ENCODE assay signal across 17 mouse cellular contexts in genomic region chr16:40827191-40827590, GRCm38 (mm10).
A peak's percentile ranks its signal among the peaks of the same experiment; 100 is the strongest.
DNase-seq lines count a peak whose midpoint lies in the region; ATAC-seq and TF ChIP-seq lines count a peak whose summit lies in the region.
"Had no signal": no experiment of that assay in that cellular context is flagged by ENCODE, and none has a peak within 500 bp of the region (broad histone marks: within the 10 kb centered on the region; RNA-seq: fewer than 3 reads in every experiment).

No protein-coding gene starts in this region.

- no peak overlapping the region for H3K9ac ChIP-seq in forebrain, postnatal 0 days
- no peak overlapping the region for H3K9ac ChIP-seq in forebrain, embryonic 15.5 days (replicated peaks)
- H3K9ac ChIP-seq: embryonic facial prominence, embryonic 13.5 days; liver, postnatal 0 days; stomach, embryonic 15.5 days had no signal

- ATAC-seq in forebrain, postnatal 0 days = no peak
- ATAC-seq in forebrain, embryonic 15.5 days (replicated peaks) = no peak
- ATAC-seq: liver, postnatal 0 days; midbrain, embryonic 16.5 days had no signal

- no peaks in the 10 kb centered on the region for H3K36me3 ChIP-seq in forebrain, postnatal 0 days (ENCODE audit: insufficient read depth)
- no peaks in the 10 kb centered on the region for H3K36me3 ChIP-seq in forebrain, embryonic 15.5 days
- H3K36me3 ChIP-seq: embryonic facial prominence, embryonic 13.5 days; heart, embryonic 10.5 days; stomach, embryonic 15.5 days had no signal

- no peaks in the 10 kb centered on the region for H3K4me1 ChIP-seq in forebrain, postnatal 0 days (ENCODE audit: insufficient read depth)
- H3K4me1 ChIP-seq in forebrain, embryonic 15.5 days = no peaks in the 10 kb centered on the region
- H3K4me1 ChIP-seq: embryonic facial prominence, embryonic 13.5 days; heart, embryonic 10.5 days; megakaryocyte, embryonic 14.5 days; stomach, embryonic 15.5 days had no signal

- no peaks in the 10 kb centered on the region for H3K27me3 ChIP-seq in forebrain, postnatal 0 days (ENCODE audit: insufficient read depth, low read length)
- no peaks in the 10 kb centered on the region for H3K27me3 ChIP-seq in forebrain, embryonic 15.5 days
- H3K27me3 ChIP-seq: embryonic facial prominence, embryonic 13.5 days; megakaryocyte, embryonic 14.5 days; stomach, embryonic 15.5 days had no signal

- no peaks in the 10 kb centered on the region for H3K9me3 ChIP-seq in forebrain, postnatal 0 days (ENCODE audit: low read length)
- no peaks in the 10 kb centered on the region for H3K9me3 ChIP-seq in forebrain, embryonic 15.5 days
- H3K9me3 ChIP-seq: embryonic facial prominence, embryonic 13.5 days; heart, embryonic 10.5 days; megakaryocyte, embryonic 14.5 days; stomach, embryonic 15.5 days had no signal

- H3K4me2 ChIP-seq in forebrain, postnatal 0 days (ENCODE audit: low read depth) = no peak overlapping the region
- H3K4me2 ChIP-seq in forebrain, embryonic 15.5 days (replicated peaks) = no peak overlapping the region
- H3K4me2 ChIP-seq: embryonic facial prominence, embryonic 13.5 days; stomach, embryonic 15.5 days had no signal

- WGBS in forebrain, postnatal 0 days = 36% methylated on average over 1 of the region's 1 CpGs
- WGBS in forebrain, embryonic 15.5 days = 25% methylated on average over 1 of the region's 1 CpGs

- TF ChIP-seq CTCF in forebrain, postnatal 0 days (IDR thresholded peaks at IDR 0.05; ENCODE audit: low read depth) = no peak

- H3K27ac ChIP-seq in forebrain, postnatal 0 days (ENCODE audit: low read depth, low read length) = no peak overlapping the region
- no peak overlapping the region for H3K27ac ChIP-seq in forebrain, embryonic 15.5 days (replicated peaks)
- H3K27ac ChIP-seq: embryonic facial prominence, embryonic 13.5 days; heart, embryonic 10.5 days; stomach, embryonic 15.5 days had no signal

- DNase-seq in forebrain, postnatal 0 days = peak; percentile 9
- DNase-seq in layer of hippocampus, adult 9-11 months = peak; percentile 5
- no peak for DNase-seq in layer of hippocampus, postnatal 36 days
- peak; percentile 26 to 29 for DNase-seq in right cerebral cortex, postnatal 10 days (ENCODE audit: low spot score in 2 of 2)
- DNase-seq in right cerebral cortex, postnatal 36 days (ENCODE audit: low spot score in 2 of 2) = no peak
- no peak for DNase-seq in left cerebral cortex, adult 8-10 months (ENCODE audit: low spot score in 2 of 2)
- DNase-seq: kidney, adult 18-20 months; kidney, postnatal 14 days; liver; liver, postnatal 0 days; right cerebral cortex, adult 18-20 months had no signal

- no peak overlapping the region for H3K4me3 ChIP-seq in forebrain, postnatal 0 days (ENCODE audit: low read depth, low read length)
- H3K4me3 ChIP-seq in forebrain, embryonic 15.5 days = no peak overlapping the region
- H3K4me3 ChIP-seq: embryonic facial prominence, embryonic 13.5 days; heart, embryonic 10.5 days; megakaryocyte, embryonic 14.5 days; stomach, embryonic 15.5 days had no signal

Comparison
In these comparisons a context has a peak if more than half of its experiments do, and no peak if none do; other contexts are left out.
1. DNase-seq: peak in forebrain, postnatal 0 days (single experiment), layer of hippocampus, adult 9-11 months (single experiment) and right cerebral cortex, postnatal 10 days (2 of 2); none in layer of hippocampus, postnatal 36 days (0 of 2), right cerebral cortex, postnatal 36 days (0 of 2) and left cerebral cortex, adult 8-10 months (0 of 2).